ENCODE assay signal across 10 mouse cellular contexts in genomic region chr3:137560851-137561449, GRCm38 (mm10).
DNase-seq lines count a peak whose midpoint lies in the region; ATAC-seq and TF ChIP-seq lines count a peak whose summit lies in the region.
"Had no signal": no experiment of that assay in that cellular context is flagged by ENCODE, and none has a peak within 500 bp of the region (broad histone marks: within the 10 kb centered on the region; RNA-seq: fewer than 3 reads in every experiment).

No protein-coding gene starts in this region.

- no peaks in the 10 kb centered on the region for H3K27me3 ChIP-seq in forebrain, embryonic 13.5 days
- no peaks in the 10 kb centered on the region for H3K27me3 ChIP-seq in forebrain, embryonic 11.5 days (ENCODE audit: control insufficient read depth, insufficient read depth, low read length)
- no peaks in the 10 kb centered on the region for H3K27me3 ChIP-seq in intestine, postnatal 0 days (replicated peaks; ENCODE audit: control insufficient read depth, insufficient read depth, low read length)
- H3K27me3 ChIP-seq in kidney, adult 2 months (replicated peaks; ENCODE audit: control insufficient read depth, insufficient read depth, low read length): no peaks in the 10 kb centered on the region; the same call in 1 of the 2 replicates
- H3K27me3 ChIP-seq: lung, embryonic 15.5 days had no signal

- no peak for TF ChIP-seq CTCF in left cerebral cortex, adult 2 months (IDR thresholded peaks at IDR 0.05)
- TF ChIP-seq CTCF in intestine, postnatal 0 days (IDR thresholded peaks at IDR 0.05; ENCODE audit: low read depth): no peak
- TF ChIP-seq CTCF in kidney, adult 2 months (conservative IDR thresholded peaks at IDR 0.05; ENCODE audit: insufficient read depth, insufficient read length, low read depth, low read length): no peak

- DNase-seq in forebrain, embryonic 11.5 days (ENCODE audit: low spot score): no peak
- DNase-seq in urinary bladder, postnatal 14 days (ENCODE audit: low spot score): peak; percentile 25
- DNase-seq in urinary bladder, postnatal 25 days (ENCODE audit: low spot score): no peak
- peak; percentile 18 to 38 for DNase-seq in left cerebral cortex, adult 2 months (ENCODE audit: extremely low spot score in 1 of 2, low spot score in 2 of 2)
- DNase-seq in ovary, adult 18-20 months (ENCODE audit: low spot score): no peak
- DNase-seq in kidney, adult 2 months: no peak

- H3K9me3 ChIP-seq in forebrain, embryonic 13.5 days (replicated peaks): no peaks in the 10 kb centered on the region
- no peaks in the 10 kb centered on the region for H3K9me3 ChIP-seq in forebrain, embryonic 11.5 days (ENCODE audit: control insufficient read depth, low read length)
- no peaks in the 10 kb centered on the region for H3K9me3 ChIP-seq in intestine, postnatal 0 days (ENCODE audit: control insufficient read depth)
- H3K9me3 ChIP-seq: lung, embryonic 15.5 days had no signal

- no peaks in the 10 kb centered on the region for H3K36me3 ChIP-seq in forebrain, embryonic 13.5 days (ENCODE audit: poor library complexity, severe bottlenecking)
- no peaks in the 10 kb centered on the region for H3K36me3 ChIP-seq in forebrain, embryonic 11.5 days (ENCODE audit: control insufficient read depth, insufficient read depth, low read length)
- no peaks in the 10 kb centered on the region for H3K36me3 ChIP-seq in intestine, postnatal 0 days (ENCODE audit: control insufficient read depth, insufficient read depth)
- no peaks in the 10 kb centered on the region for H3K36me3 ChIP-seq in kidney, adult 2 months (ENCODE audit: control insufficient read depth, insufficient read depth, low read length)
- H3K36me3 ChIP-seq: lung, embryonic 15.5 days had no signal

- peak; percentile 78; the same call in 1 of the 2 replicates for ATAC-seq in forebrain, embryonic 13.5 days
- ATAC-seq in forebrain, embryonic 11.5 days (replicated peaks; ENCODE audit: low FRiP score): no peak
- ATAC-seq in intestine, postnatal 0 days: no peak
- ATAC-seq: activated CD4-positive, CD25-positive, alpha-beta regulatory T cell, adult 4 months had no signal

- H3K4me2 ChIP-seq in forebrain, embryonic 13.5 days: no peak overlapping the region
- H3K4me2 ChIP-seq in forebrain, embryonic 11.5 days (ENCODE audit: low read depth, low read length, severe bottlenecking): no peak overlapping the region
- no peak overlapping the region for H3K4me2 ChIP-seq in intestine, postnatal 0 days (replicated peaks; ENCODE audit: low read depth)
- H3K4me2 ChIP-seq: lung, embryonic 15.5 days had no signal

- H3K4me1 ChIP-seq in forebrain, embryonic 13.5 days: peaks cover 3% of the 10 kb centered on the region; the same call in 1 of the 2 replicates
- no peaks in the 10 kb centered on the region for H3K4me1 ChIP-seq in forebrain, embryonic 11.5 days (replicated peaks; ENCODE audit: control insufficient read depth, insufficient read depth, low read length)
- H3K4me1 ChIP-seq in intestine, postnatal 0 days (replicated peaks; ENCODE audit: control insufficient read depth, insufficient read depth, low read length): no peaks in the 10 kb centered on the region
- H3K4me1 ChIP-seq in kidney, adult 2 months (ENCODE audit: control insufficient read depth, insufficient read depth, low read length): no peaks in the 10 kb centered on the region
- H3K4me1 ChIP-seq: lung, embryonic 15.5 days had no signal

- intact Hi-C loops in left cerebral cortex, adult 2 months (cut with DNase I): loop anchor here (2.0 to 5.0 kb wide), 4 partner anchors 46 to 191 kb away; no protein-coding TSS in a partner anchor

- no peak overlapping the region for H3K4me3 ChIP-seq in forebrain, embryonic 13.5 days
- H3K4me3 ChIP-seq in forebrain, embryonic 11.5 days (ENCODE audit: low read depth, low read length): no peak overlapping the region
- no peak overlapping the region for H3K4me3 ChIP-seq in left cerebral cortex, adult 2 months
- H3K4me3 ChIP-seq in intestine, postnatal 0 days (ENCODE audit: low read depth, low read length): no peak overlapping the region
- H3K4me3 ChIP-seq in kidney, adult 2 months (ENCODE audit: insufficient read depth, low read depth, low read length): no peak overlapping the region
- H3K4me3 ChIP-seq: lung, embryonic 15.5 days had no signal

- no peak overlapping the region for H3K27ac ChIP-seq in forebrain, embryonic 13.5 days
- no peak overlapping the region for H3K27ac ChIP-seq in forebrain, embryonic 11.5 days (ENCODE audit: low read depth, low read length)
- peak overlapping the region; percentile 63 for H3K27ac ChIP-seq in left cerebral cortex, adult 2 months
- no peak overlapping the region for H3K27ac ChIP-seq in intestine, postnatal 0 days (ENCODE audit: low read depth, low read length)
- no peak overlapping the region for H3K27ac ChIP-seq in kidney, adult 2 months (ENCODE audit: insufficient read depth, low read depth, low read length)
- H3K27ac ChIP-seq: lung, embryonic 15.5 days had no signal

- WGBS in forebrain, embryonic 13.5 days: 58% methylated on average over 6 of the region's 6 CpGs
- 76% methylated on average over 6 of the region's 6 CpGs for WGBS in forebrain, embryonic 11.5 days
- 58% methylated on average over 6 of the region's 6 CpGs for WGBS in intestine, postnatal 0 days
- 73% methylated on average over 6 of the region's 6 CpGs for WGBS in kidney, adult 2 months

- no peak overlapping the region for H3K9ac ChIP-seq in forebrain, embryonic 13.5 days
- no peak overlapping the region for H3K9ac ChIP-seq in forebrain, embryonic 11.5 days (ENCODE audit: low read length)
- H3K9ac ChIP-seq in intestine, postnatal 0 days (ENCODE audit: low read depth, low read length): no peak overlapping the region
- H3K9ac ChIP-seq: lung, embryonic 15.5 days had no signal

- no peak for TF ChIP-seq POLR2A in kidney, adult 2 months (IDR thresholded peaks at IDR 0.05; ENCODE audit: low read depth, low read length)

Comparison
In these comparisons a context has a peak if more than half of its experiments do, and no peak if none do; other contexts are left out.
1. DNase-seq: peak in urinary bladder, postnatal 14 days (single experiment) and left cerebral cortex, adult 2 months (2 of 2); none in forebrain, embryonic 11.5 days (single experiment), urinary bladder, postnatal 25 days (single experiment), ovary, adult 18-20 months (single experiment) and kidney, adult 2 months (single experiment).